Mouse (Mus musculus) Muller cell, postnatal 12 days (primary cell): ENCODE measurements around the gene Phex.
A peak's percentile ranks its signal among the peaks of the same experiment; 100 is the strongest.

Experiments
- DNase-seq: peaks from one replicate; pipeline ENCODE4 v3.0.0-alpha.2; 2015; ENCODE audit errors: inconsistent ontology term

Gene Phex

DNA sequence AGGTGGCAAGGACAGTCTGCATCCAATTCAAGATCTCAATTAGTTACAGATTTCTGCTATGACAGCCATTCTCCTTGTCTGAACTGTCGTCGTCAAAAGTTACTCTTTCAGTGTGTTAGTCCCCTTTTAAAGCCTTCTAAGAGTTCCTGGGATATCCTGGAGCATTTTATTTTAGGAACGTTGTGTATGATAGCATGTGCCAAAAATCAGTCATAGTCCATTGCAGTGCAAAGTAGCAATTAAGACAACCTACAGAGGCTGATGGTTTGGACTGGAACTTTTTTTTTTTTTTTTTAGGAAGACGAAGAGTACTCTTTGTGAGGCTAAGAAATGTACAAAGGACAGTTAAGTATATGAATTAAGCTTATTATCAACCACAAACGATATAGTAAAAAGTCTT, at the start of gene Phex:
Gene Phex (minus strand): TSS at position 101 of the 400 bp plus-strand sequence.
- DNase-seq, result no peak

DNA sequence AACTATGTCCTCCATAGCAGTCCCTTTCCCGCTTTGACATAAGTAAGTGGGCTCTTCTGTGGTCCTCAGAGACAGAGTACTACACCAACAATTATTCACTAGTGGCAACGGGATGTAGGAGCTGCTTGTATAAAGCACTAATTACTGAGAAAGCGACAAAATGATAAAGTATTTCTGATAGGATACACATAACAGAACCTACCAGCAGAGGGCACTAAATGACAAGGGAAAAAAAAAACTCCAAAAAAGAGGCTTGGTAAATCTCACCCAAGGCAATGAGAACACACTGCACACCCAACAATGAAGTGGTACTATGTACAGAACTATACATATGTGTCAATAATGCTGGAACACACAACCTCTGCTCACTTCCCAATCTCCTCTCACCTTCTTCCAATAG, 47.6 kb upstream of the Phex start:
- DNase-seq, result no peak

DNA sequence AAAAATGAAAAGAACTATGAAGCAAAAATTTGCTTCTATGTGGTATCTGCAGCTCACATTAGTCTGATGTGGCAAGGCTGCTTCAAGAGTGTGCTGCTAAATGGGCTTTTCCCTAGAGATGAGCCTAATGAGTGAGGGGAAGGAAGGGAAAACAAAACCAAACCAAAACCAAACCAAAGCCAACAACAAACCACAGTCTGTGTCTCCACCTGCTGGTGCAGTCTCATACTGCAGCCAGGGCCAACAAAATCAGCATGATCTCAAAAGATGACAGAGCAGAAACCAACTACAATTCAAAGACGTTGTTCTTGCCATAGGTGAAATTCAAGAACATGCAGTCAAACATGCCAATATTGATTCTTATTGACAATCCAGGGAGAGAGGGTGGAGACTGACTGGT, 39.3 kb upstream of the Phex start:
- DNase-seq, result no peak

DNA sequence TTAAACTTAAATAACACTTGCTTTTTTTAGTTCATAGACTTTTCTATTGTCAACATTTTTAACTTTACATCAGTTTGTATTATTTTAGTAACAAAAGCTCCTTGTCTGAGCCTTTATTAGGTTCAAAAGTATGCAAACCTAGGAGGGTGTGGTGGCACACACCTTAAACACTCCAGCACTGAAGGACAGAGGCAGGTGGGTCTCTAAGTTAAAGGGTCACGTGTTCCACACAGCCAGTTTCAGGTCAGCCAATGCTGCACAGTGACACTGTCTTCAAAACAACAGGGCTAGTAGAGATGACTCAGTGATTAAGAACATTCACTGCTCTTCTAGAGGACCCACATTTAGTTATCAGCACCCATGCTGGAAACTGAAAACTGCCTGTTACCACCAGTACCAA, 33.9 kb upstream of the Phex start:
- DNase-seq, result no peak

DNA sequence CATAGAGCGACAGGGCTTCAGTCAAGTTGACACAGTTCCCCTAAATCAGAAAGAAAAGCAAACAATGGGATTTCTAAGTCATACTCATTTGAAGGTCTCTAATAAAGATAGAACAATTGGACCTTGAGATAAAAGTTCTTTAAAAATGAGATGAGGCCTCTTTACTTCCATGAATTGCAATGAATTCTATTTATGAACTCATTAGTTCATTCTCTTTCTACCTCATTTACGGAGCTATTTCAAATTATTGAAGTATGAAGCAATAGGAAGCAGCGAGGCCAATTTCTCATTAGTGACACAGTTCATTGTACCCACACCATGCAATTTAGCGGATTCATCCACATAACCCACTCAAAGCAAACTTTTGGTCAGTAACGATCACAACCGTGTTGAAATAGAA, 32.3 kb upstream of the Phex start:
- DNase-seq, result peak; percentile 92

DNA sequence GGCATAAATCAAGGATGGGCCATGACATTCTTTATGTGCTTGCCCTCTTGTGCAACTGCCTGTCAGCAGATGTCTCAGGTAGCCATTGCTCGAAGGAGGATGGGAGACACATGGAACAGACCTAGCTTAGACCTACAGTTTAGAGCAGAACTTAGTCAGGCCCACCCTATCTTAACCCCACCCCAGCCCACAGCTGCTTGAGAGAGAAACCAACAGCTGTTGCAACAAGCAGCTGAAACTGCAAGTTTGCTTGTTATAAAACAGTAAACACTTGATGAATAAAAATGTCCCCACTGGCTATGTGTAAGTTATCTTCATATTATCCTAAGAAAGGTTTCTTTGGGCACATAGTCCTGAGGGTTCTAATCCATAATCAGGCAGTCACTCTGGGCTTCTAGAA, 19.7 kb upstream of the Phex start:
- no peak for DNase-seq

DNA sequence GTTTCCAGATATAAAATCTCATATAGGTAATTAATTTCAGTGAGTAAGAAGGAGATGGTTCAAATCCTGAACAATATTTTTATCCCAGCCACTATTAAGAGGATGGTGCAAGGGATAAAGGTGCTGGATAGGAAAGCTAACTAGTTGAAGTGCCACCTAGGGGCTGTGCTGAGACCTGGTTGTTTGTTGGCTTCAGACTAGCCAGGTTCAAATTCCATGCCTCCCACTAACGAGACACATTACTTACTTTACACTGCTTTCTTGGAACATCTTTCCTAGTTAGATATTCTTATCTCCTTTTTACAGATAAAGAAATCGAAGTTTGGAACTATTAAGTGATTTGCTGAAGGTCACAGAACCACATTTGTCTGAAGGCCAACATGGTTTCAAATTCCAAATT, 4.3 kb upstream of the Phex start:
- DNase-seq, result no peak

DNA sequence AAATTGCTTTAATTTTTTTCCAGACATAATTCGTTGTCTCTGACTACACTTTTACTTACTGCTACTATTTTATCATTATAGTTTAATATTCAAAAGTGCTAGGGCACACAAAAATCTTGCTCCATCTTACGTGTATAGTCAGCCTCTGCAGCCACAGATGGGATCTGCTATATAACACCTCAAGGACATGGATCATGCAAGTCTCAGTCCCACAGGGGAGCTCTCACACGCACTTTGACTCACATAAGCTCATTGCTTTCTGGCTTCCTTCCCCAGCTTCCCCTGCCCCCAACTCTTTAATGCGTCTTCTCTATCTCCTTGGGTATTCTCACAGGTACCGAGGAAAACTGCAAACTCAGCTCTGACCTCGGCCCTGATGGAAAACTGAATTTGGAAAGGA, 10.2 kb downstream of the Phex start:
- DNase-seq, result no peak

DNA sequence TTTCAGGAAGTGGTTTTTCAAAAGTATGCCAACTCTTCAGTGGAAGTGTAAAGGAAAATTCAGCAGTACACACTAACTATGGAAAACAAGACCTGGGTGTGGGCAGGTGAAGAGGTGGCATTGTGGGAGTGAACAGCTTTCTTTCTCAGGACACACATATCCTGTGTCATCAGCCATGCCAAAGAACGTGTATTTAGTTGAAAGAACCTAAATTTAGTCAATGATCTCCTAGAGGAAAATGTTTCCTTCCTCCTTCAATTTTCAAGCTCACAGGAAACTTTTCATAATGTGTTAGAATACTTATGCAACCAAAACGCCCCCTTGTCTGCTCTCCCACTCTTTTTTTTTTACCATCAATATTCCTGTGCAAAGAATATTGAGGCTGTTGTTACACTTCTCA, 23.9 kb downstream of the Phex start:
- no peak for DNase-seq

DNA sequence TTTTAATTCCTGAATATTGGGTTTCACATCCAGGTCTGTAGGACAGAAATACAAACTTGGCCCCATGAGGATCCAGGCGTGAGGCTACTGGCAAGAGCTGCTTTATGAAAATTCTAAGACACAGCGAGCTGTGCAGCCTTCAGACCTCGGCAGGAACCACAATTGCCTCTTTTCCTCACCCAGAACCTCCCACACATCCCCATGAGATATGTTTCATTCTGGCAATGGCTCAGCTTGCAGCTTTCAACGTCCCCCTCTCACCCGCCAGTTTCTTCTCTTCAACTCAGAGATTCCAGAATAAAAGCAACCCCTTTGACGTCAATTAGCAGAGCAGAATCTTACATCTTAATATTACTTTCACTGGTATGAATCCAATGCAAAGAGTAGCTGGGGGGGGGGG, 25.0 kb downstream of the Phex start:
- DNase-seq, result no peak

DNA sequence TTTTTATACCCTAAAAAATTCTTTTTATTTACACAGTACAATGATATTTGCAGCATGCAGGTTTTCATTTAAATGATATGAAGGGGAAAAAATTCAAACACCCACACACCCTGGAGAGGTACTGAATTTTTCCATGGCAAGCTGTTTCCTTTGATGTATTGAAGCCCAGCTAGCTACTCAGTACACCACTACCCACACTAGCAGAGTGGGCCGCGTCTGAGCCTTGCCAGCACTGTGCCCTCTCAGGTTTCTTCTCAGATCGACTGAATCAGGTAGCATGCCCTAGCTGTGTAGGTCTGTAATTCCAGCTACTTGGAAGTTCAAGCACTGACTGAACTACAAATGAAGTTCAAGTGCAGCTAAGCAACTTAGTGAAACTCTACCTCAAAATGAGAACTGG, 26.7 kb downstream of the Phex start:
- DNase-seq, result no peak

DNA sequence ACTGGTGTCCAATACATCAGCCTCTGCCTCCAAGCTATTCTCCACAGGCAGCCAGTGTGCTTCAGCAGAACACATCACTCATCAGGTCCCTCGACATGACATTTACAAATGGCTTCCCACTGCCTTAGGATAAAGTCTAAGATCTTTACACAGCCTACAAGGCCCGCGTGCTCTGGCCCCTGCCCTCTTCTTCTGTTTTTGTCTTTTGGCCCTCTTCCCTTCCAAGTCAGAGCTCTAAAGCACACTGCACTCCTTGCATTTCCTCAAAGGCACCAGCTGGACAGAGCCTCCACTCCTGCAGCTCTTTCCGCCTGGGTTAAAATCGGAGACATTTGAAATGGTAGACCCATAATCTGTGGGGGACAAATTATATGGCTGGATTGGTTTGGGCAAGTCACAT, 28.1 kb downstream of the Phex start:
- DNase-seq, result no peak

DNA sequence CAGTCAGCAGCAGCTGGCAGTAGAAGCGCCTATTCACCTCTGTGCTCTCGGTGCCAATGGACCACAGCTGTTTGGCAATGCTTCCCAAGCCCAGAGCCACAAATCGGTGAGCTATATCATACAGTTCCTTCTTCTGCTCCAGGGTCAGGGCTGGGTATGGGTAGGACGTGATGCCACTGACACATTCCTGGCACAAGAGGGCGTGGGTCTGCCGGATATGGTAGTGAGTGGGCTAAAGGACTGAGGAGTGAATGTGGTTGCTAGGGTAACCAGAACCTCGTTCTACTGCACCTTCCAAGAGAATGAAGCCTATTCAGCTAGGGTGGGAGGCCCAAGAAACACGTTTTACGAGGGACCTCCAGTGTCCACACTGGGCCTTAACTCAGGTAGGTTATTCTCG, 36.3 kb downstream of the Phex start:
- no peak for DNase-seq

DNA sequence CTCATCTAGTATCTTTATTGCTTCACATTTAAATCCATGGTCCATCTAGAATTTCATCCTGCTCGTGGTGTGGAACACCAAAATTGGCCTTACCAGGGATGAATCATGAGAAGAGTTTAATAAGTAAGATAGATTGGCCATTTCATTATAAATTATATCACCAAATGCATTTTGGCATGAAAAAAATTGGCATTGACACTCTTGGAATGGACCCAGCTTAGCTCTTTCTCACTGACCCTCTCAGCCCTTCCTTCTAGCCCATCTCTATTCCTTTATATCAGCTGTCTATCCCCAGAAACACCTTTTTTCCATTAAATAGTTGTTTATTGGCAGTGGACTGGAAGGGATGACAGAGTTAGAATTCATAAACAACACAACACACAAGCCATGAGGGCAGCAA, 37.7 kb downstream of the Phex start:
- peak; percentile 47 for DNase-seq

DNA sequence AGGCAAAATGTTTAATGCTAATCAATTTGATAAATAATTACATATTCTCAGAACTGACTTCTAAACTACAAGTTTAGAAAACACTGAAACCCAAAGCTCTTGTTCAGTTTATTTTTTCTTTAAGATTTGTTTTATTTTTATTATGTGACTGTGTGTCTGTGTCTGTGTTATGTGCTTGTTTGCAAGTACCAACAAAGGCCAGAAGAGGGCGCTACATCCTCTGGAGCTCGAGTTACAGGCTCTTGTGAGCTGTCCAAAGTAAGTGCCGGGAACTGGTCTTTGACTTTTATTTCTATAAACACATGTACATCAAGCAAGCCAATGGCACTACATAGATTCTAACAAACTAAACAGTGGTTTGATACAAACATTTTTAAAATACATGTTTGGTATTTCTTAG, 41.2 kb downstream of the Phex start:
- no peak for DNase-seq

DNA sequence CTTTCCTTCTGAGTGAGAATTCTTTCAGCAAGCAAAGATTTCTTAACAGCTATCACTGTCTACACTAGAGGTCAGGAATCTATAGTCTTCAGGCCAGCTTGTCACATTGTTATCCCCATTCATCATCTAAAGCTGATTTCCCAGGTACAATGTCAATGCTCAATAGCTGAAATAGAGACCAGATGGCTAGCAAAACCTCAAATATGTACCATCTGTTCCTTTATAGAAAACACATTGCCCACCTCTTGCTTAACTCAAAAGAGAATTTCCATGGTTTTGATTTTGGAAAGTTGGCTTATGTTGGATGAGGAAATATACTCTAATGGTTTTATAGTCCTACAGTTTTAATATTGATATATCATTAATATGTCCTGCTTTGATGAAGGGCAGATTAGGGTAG, 45.9 kb downstream of the Phex start:
- no peak for DNase-seq

DNA sequence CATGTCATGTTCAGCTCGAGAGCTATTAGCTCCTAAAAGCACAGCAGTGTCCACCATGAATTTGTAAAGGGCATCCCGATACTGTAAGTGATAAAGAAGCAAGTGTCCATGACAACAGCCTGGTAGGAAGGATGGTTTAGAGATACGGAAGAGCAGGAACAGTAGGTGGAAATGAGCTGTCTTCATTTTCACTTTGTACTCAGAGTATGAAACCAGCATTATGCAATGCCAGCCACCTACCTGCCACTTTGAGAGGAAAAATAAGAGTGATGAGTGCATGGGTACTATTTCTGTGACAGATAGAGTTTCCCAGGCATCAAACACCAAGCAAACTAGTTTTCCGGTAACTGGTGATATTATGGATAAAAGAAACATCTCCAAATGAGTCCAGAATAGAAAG, 59.6 kb downstream of the Phex start:
- no peak for DNase-seq

DNA sequence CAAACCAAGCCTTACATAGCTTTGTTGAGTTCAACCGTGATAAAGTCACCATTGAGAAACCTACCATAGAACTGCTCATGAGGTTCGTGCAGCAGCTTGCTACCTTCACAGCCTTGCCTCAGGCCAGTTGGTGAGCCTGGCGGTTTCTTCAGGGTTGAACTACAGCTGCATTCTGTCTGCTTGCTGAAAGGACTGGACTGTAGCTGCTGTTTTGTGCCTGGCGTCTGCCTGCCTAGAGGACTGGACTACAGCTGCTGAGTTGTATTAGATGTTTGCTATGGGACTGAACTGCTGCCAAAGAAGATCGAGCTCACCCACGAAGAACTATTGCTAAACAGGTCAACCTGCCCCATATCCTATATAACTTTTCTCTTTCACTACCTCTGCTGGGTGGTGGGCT, 68.9 kb downstream of the Phex start:
- no peak for DNase-seq

DNA sequence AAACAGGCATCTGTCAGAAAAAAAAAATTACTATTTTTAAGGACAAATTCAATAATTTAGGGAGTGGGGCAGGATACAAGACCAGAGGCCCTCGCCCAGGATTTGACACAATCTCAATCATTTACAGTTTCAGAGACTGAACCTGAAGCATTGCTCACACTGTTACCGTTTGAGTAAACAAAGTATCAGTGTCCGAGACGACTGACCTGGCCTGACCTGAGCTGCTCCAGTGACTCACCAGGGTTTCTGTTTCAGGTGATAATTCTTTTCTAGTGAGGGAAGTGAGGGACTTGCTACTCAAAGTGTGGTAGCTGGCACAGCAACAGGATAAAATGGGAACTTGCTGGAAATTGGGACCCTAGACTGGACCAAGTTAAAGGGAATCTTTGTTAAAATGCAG, 80.4 kb downstream of the Phex start:
- DNase-seq, result no peak

DNA sequence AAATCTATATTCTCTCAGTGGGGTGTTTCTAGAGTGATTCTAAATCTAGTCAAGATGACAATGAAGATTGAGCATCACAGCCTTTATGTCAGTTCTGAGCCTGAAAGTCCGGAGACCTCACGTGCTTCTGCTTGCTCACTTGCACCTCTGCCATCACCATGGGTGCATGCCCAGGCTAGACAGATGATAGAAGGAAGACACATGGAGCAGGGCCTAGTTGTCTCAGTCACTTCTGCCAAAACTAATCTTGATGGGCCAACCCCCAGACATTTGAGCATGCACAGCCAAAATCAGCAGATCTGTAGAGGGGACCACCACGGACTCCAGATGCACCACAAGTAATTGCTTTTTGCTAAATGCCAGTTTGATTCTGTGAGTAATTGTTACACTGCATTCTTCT, 85.3 kb downstream of the Phex start:
- DNase-seq, result no peak

DNA sequence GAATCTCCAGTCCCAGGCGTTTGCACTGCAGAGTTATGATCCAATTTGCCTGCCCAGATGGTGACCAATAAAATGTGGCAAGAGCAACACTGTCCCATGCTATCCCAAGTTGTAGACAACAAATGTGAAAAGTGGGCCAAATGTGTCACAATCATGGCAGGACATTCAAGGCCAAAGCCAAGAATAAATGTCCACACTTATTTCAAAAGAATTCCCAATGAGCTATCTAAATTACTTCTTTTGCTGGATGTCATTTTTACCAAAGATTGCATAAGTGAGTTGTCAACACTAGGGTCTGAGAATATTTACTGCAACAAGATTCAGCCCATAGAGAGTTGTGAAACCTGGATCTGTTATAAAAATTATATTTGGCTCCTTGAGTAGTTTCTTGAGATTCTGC, 86.7 kb downstream of the Phex start:
- no peak for DNase-seq

DNA sequence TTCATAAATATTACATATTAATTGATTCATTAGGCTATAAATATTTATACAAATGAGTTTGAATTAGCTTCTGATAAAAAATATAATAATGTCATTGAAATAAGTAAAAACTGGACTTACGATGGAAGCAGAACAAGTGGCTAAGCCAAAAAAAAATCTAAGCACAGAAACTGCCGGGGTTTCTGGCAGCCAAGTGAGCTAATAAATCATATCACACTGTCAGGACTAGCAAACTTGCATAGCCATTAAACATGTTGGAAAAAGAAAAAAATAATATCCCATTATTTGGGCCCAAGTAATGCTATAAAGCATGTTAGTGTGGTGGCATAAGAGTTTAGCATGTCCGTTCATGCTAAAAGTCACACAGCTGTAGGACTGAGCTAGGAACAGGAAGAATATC, 87.4 kb downstream of the Phex start:
- DNase-seq, result no peak

DNA sequence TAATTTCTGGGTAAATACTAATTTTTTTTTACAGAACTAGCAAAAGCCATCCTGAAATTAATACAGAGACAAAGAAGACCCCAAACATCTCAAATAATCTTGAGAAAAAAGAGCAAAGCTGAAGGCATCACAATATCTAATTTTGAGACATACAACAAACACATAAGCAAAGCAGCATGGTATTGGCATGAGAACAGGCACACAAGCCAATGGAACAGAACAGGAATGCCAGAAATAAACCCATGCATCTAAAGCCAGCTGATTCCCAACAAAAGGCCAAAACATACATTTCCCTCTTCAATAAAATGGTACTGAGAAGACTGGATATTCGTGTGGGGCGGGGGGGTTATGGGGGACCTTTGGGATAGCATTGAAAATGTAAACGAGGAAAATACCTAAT, 90.7 kb downstream of the Phex start:
- DNase-seq, result no peak

DNA sequence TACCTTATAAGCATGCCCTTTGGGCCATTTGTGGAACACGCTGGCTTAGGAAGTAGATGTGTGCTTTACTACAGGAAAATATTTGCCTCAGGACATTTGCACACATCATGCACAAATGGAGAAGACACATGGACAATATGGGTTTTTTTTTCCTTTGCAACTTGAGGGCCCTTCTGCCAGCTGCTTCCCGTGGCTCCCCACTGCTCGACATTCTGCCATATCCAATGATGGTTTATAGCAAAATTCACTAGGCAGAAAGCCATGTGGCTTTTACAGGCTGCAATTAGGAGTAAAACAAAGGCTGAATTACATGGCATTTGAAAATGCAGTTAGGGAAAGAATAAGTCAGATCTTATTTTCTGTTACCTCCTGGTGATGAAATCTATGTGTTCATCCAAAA, 104.8 kb downstream of the Phex start:
- DNase-seq, result peak; percentile 32

DNA sequence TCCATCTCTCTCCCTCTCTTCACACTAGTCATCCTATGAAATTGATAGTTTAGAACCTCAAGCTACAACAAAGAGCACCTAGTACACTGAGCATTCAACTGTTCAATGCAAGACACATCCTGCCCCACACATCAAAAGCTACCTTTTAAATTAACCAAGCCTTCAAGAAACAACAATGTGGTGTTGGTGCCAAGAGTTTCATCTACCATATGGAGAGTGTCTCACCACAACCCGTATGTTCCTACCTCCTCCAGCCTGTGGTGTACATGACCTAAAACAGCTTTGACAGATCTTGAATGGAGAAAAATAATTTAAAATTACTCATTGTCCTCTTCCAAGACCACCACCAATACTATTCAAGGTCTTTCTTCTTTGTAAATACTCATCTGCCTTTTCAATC, 106.9 kb downstream of the Phex start:
- no peak for DNase-seq
